In genomic region chr3:138142052-138142732, GRCm38 (mm10) we compare ENCODE assay signal across 8 mouse cellular contexts. TPM values are rescaled to one million over a fixed set of nuclear protein-coding genes. Genes with fewer than 3 reads are reported as not detected.
DNase-seq lines count a peak whose midpoint lies in the region; ATAC-seq lines count a peak whose summit lies in the region.

No protein-coding gene starts in this region.

- H3K27ac ChIP-seq in kidney, embryonic 14.5 days (ENCODE audit: low read depth, low read length) = 0 out of 2 replicates have a peak overlapping the region, but pooled peaks have one; percentile 37
- peak overlapping the region; percentile 44; the same call in 1 of the 2 replicates for H3K27ac ChIP-seq in limb, embryonic 13.5 days
- H3K27ac ChIP-seq in stomach, embryonic 16.5 days (ENCODE audit: low read length) = peak overlapping the region; percentile 34; the same call in 1 of the 2 replicates

- H3K27me3 ChIP-seq in kidney, embryonic 14.5 days (ENCODE audit: control insufficient read depth, insufficient read depth, low read length) = no peaks in the 10 kb centered on the region
- H3K27me3 ChIP-seq in limb, embryonic 13.5 days = no peaks in the 10 kb centered on the region
- no peaks in the 10 kb centered on the region for H3K27me3 ChIP-seq in stomach, embryonic 16.5 days (ENCODE audit: control insufficient read depth, insufficient read depth, low read length)

- no peak for ATAC-seq in kidney, embryonic 14.5 days (ENCODE audit: low FRiP score, low TSS enrichment)
- no peak for ATAC-seq in limb, embryonic 13.5 days (ENCODE audit: low FRiP score, low read depth)
- no peak for ATAC-seq in stomach, embryonic 16.5 days (ENCODE audit: insufficient read depth, low FRiP score)

- 25% methylated on average over 4 of the region's 4 CpGs for WGBS in kidney, embryonic 14.5 days
- 24% methylated on average over 4 of the region's 4 CpGs for WGBS in limb, embryonic 13.5 days
- 58% methylated on average over 4 of the region's 4 CpGs for WGBS in stomach, embryonic 16.5 days

- DNase-seq in kidney, adult 11 months = no peak
- DNase-seq in cerebellum, adult 9-10 months = peak; percentile 48
- DNase-seq in gastrocnemius, postnatal 14 days = peak; percentile 43
- no peak for DNase-seq in urinary bladder, adult 2 months (ENCODE audit: low spot score)
- no peak for DNase-seq in urinary bladder, postnatal 14 days (ENCODE audit: low spot score)

- intact Hi-C loops in gastrocnemius, postnatal 14 days (cut with DNase I; ENCODE audit: low total_unique reads) = loop anchor here (10.0 kb wide), 1 partner anchor 277 kb away; the partner anchor contains the start of genes Dnajb14 and H2afz

- H3K36me3 ChIP-seq in kidney, embryonic 14.5 days (ENCODE audit: control insufficient read depth, insufficient read depth, low read length) = no peaks in the 10 kb centered on the region
- no peaks in the 10 kb centered on the region for H3K36me3 ChIP-seq in limb, embryonic 13.5 days
- H3K36me3 ChIP-seq in stomach, embryonic 16.5 days (ENCODE audit: control insufficient read depth, insufficient read depth, low read length) = no peaks in the 10 kb centered on the region

- H3K4me3 ChIP-seq in kidney, embryonic 14.5 days (ENCODE audit: low read length) = peak overlapping the region; percentile 61; the same call in 1 of the 2 replicates
- H3K4me3 ChIP-seq in limb, embryonic 13.5 days = peak overlapping the region; percentile 64
- 0 out of 2 replicates have a peak overlapping the region, but pooled peaks have one; percentile 21 for H3K4me3 ChIP-seq in stomach, embryonic 16.5 days (replicated peaks; ENCODE audit: low read length)

- H3K9ac ChIP-seq in kidney, embryonic 14.5 days (ENCODE audit: low read depth, low read length) = peak overlapping the region; percentile 82; the same call in 1 of the 2 replicates
- H3K9ac ChIP-seq in limb, embryonic 13.5 days = 0 out of 2 replicates have a peak overlapping the region, but pooled peaks have one; percentile 43
- H3K9ac ChIP-seq in stomach, embryonic 16.5 days (ENCODE audit: low read length) = peak overlapping the region; percentile 46; the same call in 1 of the 2 replicates

- no peaks in the 10 kb centered on the region for H3K9me3 ChIP-seq in kidney, embryonic 14.5 days (ENCODE audit: control insufficient read depth, low read length)
- no peaks in the 10 kb centered on the region for H3K9me3 ChIP-seq in limb, embryonic 13.5 days
- H3K9me3 ChIP-seq in stomach, embryonic 16.5 days (replicated peaks; ENCODE audit: control insufficient read depth, low read length) = no peaks in the 10 kb centered on the region

- H3K4me1 ChIP-seq in kidney, embryonic 14.5 days (ENCODE audit: control insufficient read depth, insufficient read depth, low read length) = 0 out of 2 replicates have a peak, but pooled peaks cover 2% of the 10 kb centered on the region
- 0 out of 2 replicates have a peak, but pooled peaks cover 3% of the 10 kb centered on the region for H3K4me1 ChIP-seq in limb, embryonic 13.5 days
- peaks cover 3% of the 10 kb centered on the region; the same call in 1 of the 2 replicates for H3K4me1 ChIP-seq in stomach, embryonic 16.5 days (ENCODE audit: control insufficient read depth, insufficient read depth, low read length)

- H3K4me2 ChIP-seq in kidney, embryonic 14.5 days (replicated peaks; ENCODE audit: low read depth, low read length) = peak overlapping the region; percentile 62
- peak overlapping the region; percentile 57 for H3K4me2 ChIP-seq in limb, embryonic 13.5 days (replicated peaks)
- H3K4me2 ChIP-seq in stomach, embryonic 16.5 days (ENCODE audit: low read depth, low read length) = peak overlapping the region; percentile 44

RNA-seq across cellular contexts. Expression of gene Trmt10a, which starts 1.1 kb away (rescaled TPM):
- polyA plus RNA-seq in kidney, embryonic 14.5 days (2014; fragmentation: Nextera tagmentation; extraction: Ambion mirVana) = 15.7 and 15.8 TPM in 2 replicates
- 1 to 10 TPM; 2.4 to 2.5 TPM for total RNA-seq in gastrocnemius, postnatal 14 days (2021)
- 11.1 and 11.2 TPM in 2 replicates for polyA plus RNA-seq in limb, embryonic 13.5 days (2015; fragmentation: Nextera tagmentation; extraction: Ambion mirVana)
- polyA plus RNA-seq in stomach, embryonic 16.5 days (2015; fragmentation: Nextera tagmentation; extraction: Ambion mirVana) = 8.0 and 9.2 TPM in 2 replicates
- polyA plus RNA-seq in urinary bladder, adult 2 months (2012; rRNA removed) = 5.3 and 7.5 TPM in 2 replicates

RNA-seq across cellular contexts. Expression of gene Mttp, which starts 2.6 kb away (rescaled TPM):
- polyA plus RNA-seq in kidney, embryonic 14.5 days (2014; fragmentation: Nextera tagmentation; extraction: Ambion mirVana) = 7.5 and 7.6 TPM in 2 replicates
- total RNA-seq in gastrocnemius, postnatal 14 days (2021) = 1 to 10 TPM; 1.9 to 2.7 TPM
- polyA plus RNA-seq in limb, embryonic 13.5 days (2015; fragmentation: Nextera tagmentation; extraction: Ambion mirVana) = 9.0 and 9.2 TPM in 2 replicates
- 56.2 and 63.7 TPM in 2 replicates for polyA plus RNA-seq in stomach, embryonic 16.5 days (2015; fragmentation: Nextera tagmentation; extraction: Ambion mirVana)
- 4.8 and 5.0 TPM in 2 replicates for polyA plus RNA-seq in urinary bladder, adult 2 months (2012; rRNA removed)

RNA-seq across cellular contexts. Expression of gene 4930579F01Rik, which starts 51.4 kb away (rescaled TPM):
- 0.11 and 0.12 TPM in 2 replicates for polyA plus RNA-seq in kidney, embryonic 14.5 days (2014; fragmentation: Nextera tagmentation; extraction: Ambion mirVana)
- total RNA-seq in gastrocnemius, postnatal 14 days (2021) = not detected
- 0.13 TPM in 1 of 2 replicates, not detected in the other for polyA plus RNA-seq in limb, embryonic 13.5 days (2015; fragmentation: Nextera tagmentation; extraction: Ambion mirVana)
- polyA plus RNA-seq in stomach, embryonic 16.5 days (2015; fragmentation: Nextera tagmentation; extraction: Ambion mirVana) = 0.13 and 0.32 TPM in 2 replicates
- 0.03 TPM in 1 of 2 replicates, not detected in the other for polyA plus RNA-seq in urinary bladder, adult 2 months (2012; rRNA removed)

Comparison
In these comparisons a context has a peak if more than half of its experiments do, and no peak if none do; other contexts are left out.
1. DNase-seq: peak in cerebellum, adult 9-10 months (single experiment) and gastrocnemius, postnatal 14 days (single experiment); none in kidney, adult 11 months (single experiment), urinary bladder, adult 2 months (single experiment) and urinary bladder, postnatal 14 days (single experiment).
2. Peak in every context shown above with its lines, with median percentiles within 50 percentile points of each other: H3K27ac ChIP-seq, H3K4me2 ChIP-seq, H3K4me3 ChIP-seq and H3K9ac ChIP-seq.